Mouse (Mus musculus): ENCODE results near the gene Rps7. TPM values are rescaled to one million over a fixed set of nuclear protein-coding genes. Genes with fewer than 3 reads are reported as not detected.

The Rps7 gene
- total and polyA plus RNA-seq, 3 experiments, result 300 to 2,439 (median 476) TPM

- Histone ChIP-seq H3K27me3 (ENCODE audit: control insufficient read depth in 1 of 2, insufficient read depth in 2 of 2, low read length in 2 of 2) (no peaks in the 10 kb centered on the region), H3K9ac (ENCODE audit: control insufficient read depth, low read depth, low read length, poor library complexity, severe bottlenecking) (no peak overlapping the region), H3K36me3 (ENCODE audit: control insufficient read depth in 1 of 2, insufficient read depth in 2 of 2, low read length in 2 of 2) (peaks cover 0 to 9% of the 10 kb centered on the region in 2 experiments; a peak in 2 of 4 replicates), H3K9me3 (replicated peaks; ENCODE audit: insufficient read depth, low read length) (no peaks in the 10 kb centered on the region), H3K4me1 (ENCODE audit: control insufficient read depth in 1 of 2, insufficient read depth in 2 of 2, low read length in 2 of 2) (peaks cover 12 to 24% of the 10 kb centered on the region in 2 experiments), H3K4me3 (ENCODE audit: control insufficient read depth in 1 of 2, insufficient read depth in 1 of 2, low read depth in 2 of 2, low read length in 2 of 2) (no peak overlapping the region), H3K79me2 (ENCODE audit: control insufficient read depth, insufficient read depth, low read length, poor library complexity) (no peaks in the 10 kb centered on the region), H3K27ac (ENCODE audit: control insufficient read depth, low read depth, low read length) (no peak overlapping the region)
- no peak for TF ChIP-seq TAL1 (IDR thresholded peaks at IDR 0.05; ENCODE audit: low read length)
- no peak for DNase-seq (ENCODE audit: low read depth, low spot score)
Observed at GRCm38 (mm10) chr12:28602259-28602658, 33.5 kb downstream of the Rps7 start.

- Histone ChIP-seq H3K9ac (ENCODE audit: control insufficient read depth, low read depth, low read length, poor library complexity, severe bottlenecking) (peak overlapping the region; percentile 61), H3K79me2 (ENCODE audit: control insufficient read depth, insufficient read depth, low read length, poor library complexity) (no peaks in the 10 kb centered on the region), H3K27ac (ENCODE audit: control insufficient read depth, low read depth, low read length) (peak overlapping the region; percentile 93), H3K27me3 (ENCODE audit: control insufficient read depth in 1 of 2, insufficient read depth in 2 of 2, low read length in 2 of 2) (no peaks in the 10 kb centered on the region), H3K36me3 (ENCODE audit: control insufficient read depth in 1 of 2, insufficient read depth in 2 of 2, low read length in 2 of 2) (peaks cover 0 to 15% of the 10 kb centered on the region in 2 experiments; a peak in 2 of 4 replicates), H3K4me3 (ENCODE audit: control insufficient read depth in 1 of 2, insufficient read depth in 1 of 2, low read depth in 2 of 2, low read length in 2 of 2) (peak overlapping the region; percentile 41 to 53), H3K9me3 (replicated peaks; ENCODE audit: insufficient read depth, low read length) (no peaks in the 10 kb centered on the region), H3K4me1 (ENCODE audit: control insufficient read depth in 1 of 2, insufficient read depth in 2 of 2, low read length in 2 of 2) (peaks cover 18 to 36% of the 10 kb centered on the region in 2 experiments)
- peak; percentile 87 for DNase-seq (ENCODE audit: low read depth, low spot score)
- TF ChIP-seq TBP (IDR thresholded peaks at IDR 0.05; ENCODE audit: low read depth, low read length) (0 out of 2 replicates have a peak, but pooled peaks have one; percentile 35), GATA1 (IDR thresholded peaks at IDR 0.05; ENCODE audit: low read depth, low read length) (no peak), MAX (IDR thresholded peaks at IDR 0.05; ENCODE audit: low read length) (peak; percentile 61; the same call in 1 of the 2 replicates), ELF1 (IDR thresholded peaks at IDR 0.05; ENCODE audit: low read depth, low read length) (no peak), POLR2AphosphoS5 (IDR thresholded peaks at IDR 0.05; ENCODE audit: borderline replicate concordance, low read depth, low read length) (no peak), CHD2 (IDR thresholded peaks at IDR 0.05; ENCODE audit: low read length) (no peak), MXI1 (IDR thresholded peaks at IDR 0.05; ENCODE audit: low read depth, low read length) (peak; percentile 67), ETS1 (IDR thresholded peaks at IDR 0.05; ENCODE audit: low read depth, low read length) (peak; percentile 42; the same call in 1 of the 2 replicates), RCOR1 (IDR thresholded peaks at IDR 0.05; ENCODE audit: low read depth, low read length) (0 out of 2 replicates have a peak, but pooled peaks have one; percentile 28), EP300 (IDR thresholded peaks at IDR 0.05; ENCODE audit: low read depth in 1 of 2, low read length in 2 of 2) (peak; percentile 60 to 64), ZKSCAN1 (IDR thresholded peaks at IDR 0.05; ENCODE audit: low read depth, low read length) (no peak), HCFC1 (IDR thresholded peaks at IDR 0.05; ENCODE audit: low read depth, low read length) (no peak), MYC (IDR thresholded peaks at IDR 0.05; ENCODE audit: low read depth, low read length) (no peak), E2F4 (IDR thresholded peaks at IDR 0.05; ENCODE audit: borderline replicate concordance, low read depth, low read length) (no peak), SMC3 (IDR thresholded peaks at IDR 0.05; ENCODE audit: low read depth, low read length) (no peak), MAZ (IDR thresholded peaks at IDR 0.05; ENCODE audit: low read depth, low read length) (no peak), KAT2A (conservative IDR thresholded peaks at IDR 0.05; ENCODE audit: low read depth, low read length) (0 out of 2 replicates have a peak, but pooled peaks have one; percentile 28), TCF12 (IDR thresholded peaks at IDR 0.05; ENCODE audit: low read depth, low read length) (peak; percentile 50; the same call in 1 of the 2 replicates), POLR2A (IDR thresholded peaks at IDR 0.05; ENCODE audit: control insufficient read depth in 1 of 2, insufficient read depth in 1 of 2, low read depth in 1 of 2, low read length in 2 of 2, poor library complexity in 1 of 2) (no peak), ZMIZ1 (IDR thresholded peaks at IDR 0.05; ENCODE audit: low read depth, low read length) (no peak), MAFK (IDR thresholded peaks at IDR 0.05; ENCODE audit: borderline replicate concordance, low read depth, low read length) (no peak), RAD21 (IDR thresholded peaks at IDR 0.05; ENCODE audit: low read depth, low read length) (no peak), NRF1 (IDR thresholded peaks at IDR 0.05; ENCODE audit: insufficient read depth, low read depth, low read length, poor library complexity, severe bottlenecking) (no peak), USF1 (IDR thresholded peaks at IDR 0.05; ENCODE audit: low read depth, low read length) (peak; percentile 64; the same call in 1 of the 2 replicates), ZC3H11A (IDR thresholded peaks at IDR 0.05; ENCODE audit: low read depth, low read length) (no peak), CTCF (IDR thresholded peaks at IDR 0.05 in 2 of 3, conservative IDR thresholded peaks at IDR 0.05 in 1 of 3; ENCODE audit: control insufficient read depth in 1 of 3, insufficient read depth in 1 of 3, low read depth in 2 of 3, low read length in 3 of 3, poor library complexity in 1 of 3, severe bottlenecking in 1 of 3) (no peak), JUND (IDR thresholded peaks at IDR 0.05; ENCODE audit: low read depth, low read length) (no peak), POLR2AphosphoS2 (IDR thresholded peaks at IDR 0.05; ENCODE audit: low read length) (peak; percentile 48; the same call in 1 of the 2 replicates), ZNF384 (IDR thresholded peaks at IDR 0.05; ENCODE audit: low read depth, low read length) (no peak), SIN3A (IDR thresholded peaks at IDR 0.05; ENCODE audit: low read length) (peak; percentile 55), NELFE (IDR thresholded peaks at IDR 0.05; ENCODE audit: low read depth, low read length) (no peak)
Observed at GRCm38 (mm10) chr12:28598526-28598991, 37.2 kb downstream of the Rps7 start.
